Mouse (Mus musculus): Measurements from ENCODE around the gene Alpk1. TPM values are rescaled to one million over a fixed set of nuclear protein-coding genes. Genes with fewer than 3 reads are reported as not detected.
A peak's percentile ranks its signal among the peaks of the same experiment; 100 is the strongest.
"Not testable (repeated sequence)": the region's sequence is repeated elsewhere in the genome, so short reads cannot be mapped to it uniquely, and the experiment has no call there.

Alpk1 gene
- polyA plus RNA-seq, 1 experiment from 2014 or later, result 0.83 TPM

GRCm38 (mm10) chr3:127790234-127791055, 10.1 kb upstream of the Alpk1 start:
- peak; percentile 20 for DNase-seq (ENCODE audit: low spot score)

GRCm38 (mm10) chr3:127789500-127790191, 9.3 kb upstream of the Alpk1 start, which contains the start of gene Tifa:
TSS of gene Tifa (plus strand) at chr3:127789805.
- peak; percentile 20 for DNase-seq (ENCODE audit: low spot score)

DNA sequence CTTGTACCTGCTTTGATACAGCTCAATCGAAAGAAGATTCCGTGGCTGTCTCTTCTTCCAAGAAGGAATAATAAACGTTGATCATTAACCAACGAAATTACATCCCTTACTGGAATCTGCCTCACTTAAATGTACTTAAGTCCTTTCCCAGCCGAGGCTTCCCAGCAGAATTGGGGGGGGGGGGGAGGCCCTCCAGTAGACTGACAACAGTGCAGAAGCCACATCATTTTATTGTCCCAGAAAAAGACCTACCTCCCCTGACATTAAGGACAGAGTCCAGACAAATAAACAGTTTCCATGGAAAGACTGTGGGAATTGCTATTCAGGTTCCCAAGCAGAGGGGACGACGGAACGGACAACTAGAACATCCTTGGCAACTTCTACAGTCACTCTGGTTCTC, 8.6 kb upstream of the Alpk1 start:
- no peak for DNase-seq (ENCODE audit: low spot score)

- no peak for DNase-seq (ENCODE audit: low spot score)
Observed at GRCm38 (mm10) chr3:127788038-127788437, 7.7 kb upstream of the Alpk1 start.

GRCm38 (mm10) chr3:127787032-127787431, 6.7 kb upstream of the Alpk1 start:
- DNase-seq (ENCODE audit: low spot score), result no peak

DNA sequence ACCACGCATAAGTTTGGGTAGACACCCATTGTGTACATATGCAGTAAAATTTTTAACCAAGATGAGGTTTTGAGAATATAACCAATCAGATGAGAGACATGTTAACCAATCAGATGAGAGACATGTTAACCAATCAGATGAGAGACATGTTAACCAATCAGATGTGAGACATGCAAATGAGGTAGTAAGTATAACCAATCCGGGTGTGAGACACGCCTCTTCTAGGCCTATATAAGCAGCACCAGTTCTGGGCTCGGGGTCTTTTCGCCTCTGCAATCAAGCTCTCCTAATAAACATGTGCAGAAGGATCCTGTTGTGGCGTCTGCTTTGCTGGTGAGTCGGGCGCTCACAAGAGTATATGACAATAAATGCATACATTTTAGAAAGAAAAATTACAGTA, 3.4 kb upstream of the Alpk1 start:
- not testable (repeated sequence) for DNase-seq (ENCODE audit: low spot score)

DNA sequence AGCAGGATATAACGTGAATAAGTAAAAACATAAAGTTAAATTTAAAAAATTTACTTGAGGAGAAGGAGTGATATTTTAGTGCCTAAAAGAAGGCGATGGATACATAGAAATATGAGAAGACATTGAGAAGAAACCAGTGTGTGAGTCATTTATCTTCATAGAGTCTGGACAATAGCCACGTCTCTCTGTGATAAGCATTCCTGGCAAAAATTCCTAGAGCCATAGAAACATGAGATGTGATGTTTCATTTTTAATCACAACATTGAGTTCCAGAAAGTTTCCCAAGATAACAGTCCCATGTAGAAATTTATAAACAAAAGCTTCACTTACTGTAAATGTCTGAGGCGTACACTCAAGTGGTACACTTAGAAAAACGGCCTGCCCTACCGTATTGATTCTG, 2.6 kb upstream of the Alpk1 start:
- DNase-seq (ENCODE audit: low spot score), result no peak

GRCm38 (mm10) chr3:127780921-127781320, 594 bp upstream of the Alpk1 start:
- DNase-seq (ENCODE audit: low spot score), result no peak

DNA sequence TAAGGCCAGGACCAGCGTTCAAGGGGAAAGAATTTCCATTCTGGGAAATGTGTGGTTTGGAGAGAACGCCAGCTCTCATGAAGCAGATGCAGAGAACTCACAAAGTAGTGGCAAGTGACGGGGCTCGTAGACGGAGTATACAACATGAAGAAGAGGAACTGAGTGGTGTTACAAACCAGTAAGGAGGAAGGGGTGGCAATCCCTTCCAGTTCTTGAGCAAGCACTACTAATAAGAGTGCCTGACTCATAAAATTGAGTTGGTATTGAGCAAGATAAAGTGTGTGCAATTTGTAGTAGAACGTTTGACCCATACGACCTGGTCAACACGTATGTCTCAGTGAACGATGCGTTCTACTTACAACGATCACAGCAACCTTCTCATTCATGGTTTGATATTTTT, 11.2 kb downstream of the Alpk1 start:
- no peak for DNase-seq (ENCODE audit: low spot score)

DNA sequence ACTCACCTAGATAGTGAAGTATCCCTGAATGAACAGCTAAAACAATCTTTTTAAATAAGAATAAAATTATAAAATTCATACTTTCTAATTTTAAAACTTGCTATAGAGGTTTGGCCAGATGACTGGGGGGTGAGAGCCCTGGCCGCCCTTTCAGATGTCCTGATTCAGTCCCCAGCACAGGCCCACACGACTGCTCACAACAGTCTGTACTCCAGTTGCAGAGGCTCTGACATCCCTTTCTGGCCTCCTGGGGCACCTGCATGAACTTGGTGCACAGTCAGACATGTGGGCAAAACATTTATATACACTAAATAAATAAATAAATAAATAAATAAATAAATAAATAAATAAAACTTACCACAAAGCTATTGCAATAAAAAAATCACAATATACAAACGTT, 14.4 kb downstream of the Alpk1 start:
- DNase-seq (ENCODE audit: low spot score), result no peak

DNA sequence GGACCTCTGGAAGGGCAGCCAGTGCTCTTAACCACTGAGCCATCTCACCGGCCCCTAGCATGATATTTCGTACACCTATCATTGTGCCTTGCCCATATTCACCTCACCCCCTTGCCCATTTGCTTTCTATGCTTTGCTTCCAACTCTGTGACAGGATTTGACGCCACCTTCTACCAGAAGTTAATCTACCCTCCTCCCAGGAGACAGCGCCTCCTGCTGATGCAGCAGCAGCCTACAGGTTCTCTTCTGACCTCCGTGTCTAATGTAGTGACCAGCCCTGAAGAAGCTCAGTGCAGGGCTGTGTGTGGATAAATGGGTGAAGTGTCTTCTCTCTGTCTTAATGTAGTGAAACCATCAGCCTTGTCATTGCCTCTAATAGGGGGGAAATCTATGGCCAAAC, 15.8 kb downstream of the Alpk1 start:
- DNase-seq (ENCODE audit: low spot score), result no peak

GRCm38 (mm10) chr3:127763076-127763612, 17.2 kb downstream of the Alpk1 start:
- DNase-seq (ENCODE audit: low spot score), result peak; percentile 85

- no peak for DNase-seq (ENCODE audit: low spot score)
Observed at GRCm38 (mm10) chr3:127762403-127762802, 17.9 kb downstream of the Alpk1 start.

DNA sequence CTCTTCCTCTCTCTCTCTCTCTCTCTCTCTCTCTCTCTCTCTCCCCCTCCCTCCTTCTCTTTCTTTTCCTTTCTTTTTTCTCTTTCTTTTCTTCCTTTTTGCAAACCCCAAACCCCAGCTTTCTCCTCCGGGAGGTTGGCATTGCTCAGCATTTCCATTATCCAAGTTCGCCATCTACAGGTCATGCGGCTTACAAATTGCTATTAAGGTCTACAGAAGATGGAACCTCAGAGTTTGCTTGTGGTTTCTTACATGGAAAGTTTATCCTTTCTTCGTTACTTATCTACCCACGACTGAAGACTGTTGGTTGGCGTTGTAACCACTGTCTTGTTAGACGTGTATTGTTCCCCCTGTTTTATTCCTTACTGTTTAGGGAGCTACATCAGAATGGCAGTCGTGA, 21.1 kb downstream of the Alpk1 start:
- peak; percentile 18 for DNase-seq (ENCODE audit: low spot score)

GRCm38 (mm10) chr3:127758806-127759205, 21.5 kb downstream of the Alpk1 start:
- DNase-seq (ENCODE audit: low spot score), result no peak

- no peak for DNase-seq (ENCODE audit: low spot score)
Observed at GRCm38 (mm10) chr3:127757886-127758301, 22.4 kb downstream of the Alpk1 start.

- DNase-seq (ENCODE audit: low spot score), result no peak
Observed at GRCm38 (mm10) chr3:127756458-127756857, 23.9 kb downstream of the Alpk1 start.

GRCm38 (mm10) chr3:127749981-127750562, 30.3 kb downstream of the Alpk1 start:
- no peak for DNase-seq (ENCODE audit: low spot score)

DNA sequence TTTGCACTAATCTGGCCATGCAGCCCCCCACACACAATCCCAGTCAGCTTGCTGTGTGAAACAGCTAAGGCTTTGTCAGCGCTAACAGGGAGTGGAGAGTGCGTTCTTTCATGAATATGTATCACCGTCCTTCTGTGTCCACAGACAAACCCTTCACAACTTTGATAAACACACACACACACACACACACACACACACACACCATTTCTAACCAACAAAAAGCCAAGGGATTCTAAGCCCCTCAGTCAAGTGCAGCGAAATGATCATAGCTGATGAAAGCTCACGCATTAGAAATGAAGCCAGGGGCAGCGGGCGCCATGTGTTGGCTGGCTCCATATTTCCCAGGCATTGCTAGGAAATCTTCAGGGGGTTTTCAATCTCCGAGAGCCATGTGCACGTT, 31.1 kb downstream of the Alpk1 start:
- no peak for DNase-seq (ENCODE audit: low spot score)

GRCm38 (mm10) chr3:127748644-127749043, 31.7 kb downstream of the Alpk1 start:
- DNase-seq (ENCODE audit: low spot score), result no peak

DNA sequence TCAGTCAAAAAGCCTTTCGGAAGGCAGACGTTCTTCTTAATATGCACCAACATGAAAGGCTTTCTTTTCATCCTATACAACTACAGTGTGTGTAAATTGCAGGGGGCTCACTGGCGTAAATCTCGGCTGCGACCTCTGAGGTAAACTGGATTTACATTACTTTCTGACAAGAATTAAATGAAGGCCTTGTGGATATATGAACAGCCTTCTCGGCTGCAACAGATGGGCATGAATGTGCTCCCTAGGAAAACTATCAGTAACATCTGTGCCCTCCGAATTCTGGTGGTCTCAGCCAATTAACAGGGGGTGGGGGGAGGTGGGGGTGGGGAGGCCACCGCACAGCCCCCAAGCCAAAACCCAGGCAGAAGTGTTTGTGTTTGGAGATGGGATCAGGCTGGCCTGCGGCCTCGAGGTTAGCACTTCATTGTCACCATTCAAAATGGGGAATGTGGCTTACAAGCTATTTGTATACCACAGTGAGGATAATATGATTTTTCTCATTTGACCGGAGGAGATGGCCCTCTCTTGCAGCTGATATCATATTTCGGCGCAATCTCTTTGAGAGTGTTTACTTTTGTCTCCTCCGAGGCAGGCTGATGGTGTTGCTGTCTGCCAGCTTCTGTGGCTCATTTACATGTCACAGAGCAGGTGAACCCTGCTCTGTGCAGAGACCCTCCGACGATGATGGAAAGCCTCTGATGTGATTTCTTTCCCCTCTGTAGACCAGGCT, 34.3 kb downstream of the Alpk1 start:
- no peak for DNase-seq (ENCODE audit: low spot score)
